Mouse (Mus musculus) cerebellum, adult 11 months (tissue): ENCODE results near the gene Dpy30.

Experiments used
- DNase-seq: peaks from one replicate; pipeline ENCODE4 v3.0.0; 2022

Gene Dpy30

GRCm38 (mm10) chr17:74294426-74295025, 29.2 kb downstream of the Dpy30 start:
- DNase-seq: peak; percentile 66

DNA sequence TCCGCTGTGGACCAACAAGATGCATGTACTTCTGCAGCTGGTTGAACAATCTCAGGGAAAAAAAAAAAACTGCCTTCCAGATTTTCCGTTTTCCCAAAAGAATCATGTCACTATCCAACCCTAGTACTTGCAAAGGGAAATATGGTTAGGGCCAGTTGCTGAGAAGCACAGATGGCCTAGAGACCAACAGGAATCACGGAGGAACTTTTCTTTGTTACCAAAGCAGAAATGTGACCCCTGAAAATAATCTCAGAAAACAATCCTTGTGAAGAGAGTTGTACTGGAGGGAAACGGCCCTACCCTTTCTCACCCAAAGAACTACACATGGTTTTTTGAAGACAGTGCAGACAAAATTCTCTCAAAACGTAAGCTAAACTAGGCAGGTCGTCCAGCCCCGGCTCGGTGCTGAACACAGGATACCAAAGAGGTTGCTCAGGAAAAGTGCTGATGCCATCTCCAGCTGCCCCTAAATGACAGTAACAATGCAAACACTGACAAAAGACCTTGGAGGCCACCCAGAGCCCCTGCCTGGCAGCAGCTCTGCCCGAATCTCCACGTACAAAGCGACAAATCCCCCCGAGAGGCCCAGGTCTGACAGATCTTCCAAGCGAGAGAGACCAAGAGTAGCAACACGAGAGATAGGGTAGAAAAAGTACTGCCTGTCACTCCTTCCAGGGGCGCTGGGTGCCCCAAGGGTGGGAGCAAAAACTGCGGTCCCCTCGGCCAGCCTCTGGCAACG, 29.9 kb downstream of the Dpy30 start:
- no peak for DNase-seq

GRCm38 (mm10) chr17:74291640-74292361, 31.9 kb downstream of the Dpy30 start:
- DNase-seq: no peak

DNA sequence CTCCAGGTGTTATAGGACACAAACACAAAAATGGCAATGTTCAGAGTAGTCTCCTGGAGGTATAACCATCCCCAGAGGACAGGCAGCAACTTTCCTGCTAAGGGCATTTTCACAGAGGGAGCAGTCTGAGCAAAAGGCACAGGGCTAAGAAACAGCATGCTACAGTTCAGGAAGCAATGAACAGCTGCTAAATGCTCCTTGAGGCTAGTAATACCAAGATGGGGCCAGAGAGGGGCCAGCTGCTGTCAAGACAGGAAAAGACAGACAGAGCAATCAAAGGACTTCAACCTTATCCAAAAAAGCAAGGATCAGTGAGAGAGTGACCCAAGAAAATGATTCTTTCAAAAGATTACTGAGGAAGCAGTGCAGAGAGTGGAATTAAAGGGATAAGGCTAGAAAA, 32.9 kb downstream of the Dpy30 start:
- DNase-seq: no peak

DNA sequence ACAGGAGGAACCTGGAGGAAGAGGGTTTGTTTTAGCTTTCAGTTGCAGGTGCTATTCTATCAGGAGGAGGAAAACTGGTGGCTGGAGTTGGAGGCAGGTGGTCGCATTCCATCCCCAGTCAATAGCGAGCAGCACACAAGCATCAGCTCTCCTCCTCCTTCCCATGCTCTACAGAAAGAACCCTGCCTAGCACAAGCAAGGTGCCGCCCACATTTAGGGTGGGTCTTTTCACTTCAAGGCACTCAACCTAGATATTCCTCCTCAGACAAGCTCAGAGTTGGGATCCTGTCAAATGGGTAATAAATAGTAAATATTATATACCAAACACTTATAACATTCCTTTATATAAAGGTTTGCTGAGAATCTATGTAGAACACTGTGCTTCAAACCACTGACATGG, 33.5 kb downstream of the Dpy30 start:
- no peak for DNase-seq

GRCm38 (mm10) chr17:74288626-74289025, 35.1 kb downstream of the Dpy30 start:
- no peak for DNase-seq

GRCm38 (mm10) chr17:74286140-74286730, 37.5 kb downstream of the Dpy30 start:
- no peak for DNase-seq

GRCm38 (mm10) chr17:74285730-74286129, 38.0 kb downstream of the Dpy30 start:
- no peak for DNase-seq

DNA sequence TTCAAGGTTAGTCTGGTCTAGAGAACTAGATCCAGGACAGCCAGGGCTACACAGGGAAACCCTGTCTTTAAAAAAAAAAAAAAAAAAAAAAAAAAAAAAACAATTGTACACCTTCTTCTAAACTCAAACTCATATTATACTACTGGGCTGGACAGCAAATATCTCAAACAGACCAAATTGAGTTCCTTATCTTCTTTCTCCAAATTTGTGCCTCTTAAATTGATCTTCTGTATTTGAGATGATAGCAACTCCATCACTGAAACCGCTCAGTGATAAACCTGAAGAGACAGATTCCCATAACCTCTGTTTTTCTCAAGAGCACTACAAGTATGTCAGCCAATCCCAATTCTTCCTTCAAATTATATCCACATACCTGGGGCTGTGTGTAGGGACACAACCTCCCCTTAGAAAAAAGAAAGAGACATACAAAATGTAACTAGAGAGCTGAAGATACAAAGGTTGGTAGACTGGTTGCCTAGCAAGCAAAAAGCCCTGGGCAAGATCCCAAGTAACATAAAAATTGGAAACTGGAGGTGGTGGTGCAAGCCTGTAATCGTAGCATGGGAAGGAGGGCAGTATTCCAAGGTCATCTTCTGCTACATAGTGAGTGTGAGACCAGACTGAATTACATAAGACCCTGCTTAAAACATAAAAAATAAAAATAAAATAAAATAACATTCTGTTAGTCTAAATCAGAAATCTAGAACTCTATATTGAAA, 39.2 kb downstream of the Dpy30 start:
- no peak for DNase-seq

DNA sequence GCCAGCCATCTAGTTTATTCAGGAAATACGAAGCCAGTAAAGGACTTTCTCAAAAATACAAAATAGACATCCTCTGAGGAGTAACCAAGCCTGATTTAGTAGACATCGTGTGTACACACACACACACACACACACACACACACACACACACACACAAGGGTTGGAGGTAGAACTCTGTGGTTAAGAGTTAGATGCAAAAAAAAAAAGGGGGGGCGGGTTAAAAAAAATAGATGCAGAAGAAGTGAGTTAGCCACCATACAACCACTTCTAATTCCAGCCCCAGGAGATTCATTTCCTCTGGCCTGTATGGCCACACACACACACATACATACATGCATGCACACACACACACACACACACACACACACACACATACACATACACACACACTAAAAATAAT, 41.7 kb downstream of the Dpy30 start:
- DNase-seq: no peak

GRCm38 (mm10) chr17:74278966-74279869, 44.5 kb downstream of the Dpy30 start:
- DNase-seq: no peak

DNA sequence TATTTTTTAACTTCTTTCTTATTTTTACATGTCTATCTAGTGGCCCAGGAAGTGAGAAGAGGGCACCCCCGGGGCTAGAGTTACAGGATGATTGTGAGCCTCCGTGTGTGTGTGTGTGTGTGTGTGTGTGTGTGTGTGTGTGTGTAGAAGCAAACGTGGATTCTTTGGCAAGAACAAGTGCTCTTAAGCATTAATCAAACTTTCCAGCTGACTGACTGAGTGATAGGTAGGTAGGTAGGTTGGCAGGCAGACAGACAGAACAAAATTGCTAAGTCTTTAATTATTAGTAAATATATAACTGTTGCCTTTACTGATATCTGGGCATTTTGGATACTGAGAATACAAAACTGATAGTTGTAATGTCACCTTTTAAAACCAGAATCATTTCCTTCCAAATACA, 49.3 kb downstream of the Dpy30 start:
- no peak for DNase-seq

- DNase-seq: no peak
These were observed 51.0 kb downstream of the Dpy30 start for GRCm38 (mm10) chr17:74272683-74273205.

GRCm38 (mm10) chr17:74271541-74272268, 52.0 kb downstream of the Dpy30 start:
- DNase-seq: no peak

GRCm38 (mm10) chr17:74270205-74270604, 53.5 kb downstream of the Dpy30 start:
- no peak for DNase-seq

DNA sequence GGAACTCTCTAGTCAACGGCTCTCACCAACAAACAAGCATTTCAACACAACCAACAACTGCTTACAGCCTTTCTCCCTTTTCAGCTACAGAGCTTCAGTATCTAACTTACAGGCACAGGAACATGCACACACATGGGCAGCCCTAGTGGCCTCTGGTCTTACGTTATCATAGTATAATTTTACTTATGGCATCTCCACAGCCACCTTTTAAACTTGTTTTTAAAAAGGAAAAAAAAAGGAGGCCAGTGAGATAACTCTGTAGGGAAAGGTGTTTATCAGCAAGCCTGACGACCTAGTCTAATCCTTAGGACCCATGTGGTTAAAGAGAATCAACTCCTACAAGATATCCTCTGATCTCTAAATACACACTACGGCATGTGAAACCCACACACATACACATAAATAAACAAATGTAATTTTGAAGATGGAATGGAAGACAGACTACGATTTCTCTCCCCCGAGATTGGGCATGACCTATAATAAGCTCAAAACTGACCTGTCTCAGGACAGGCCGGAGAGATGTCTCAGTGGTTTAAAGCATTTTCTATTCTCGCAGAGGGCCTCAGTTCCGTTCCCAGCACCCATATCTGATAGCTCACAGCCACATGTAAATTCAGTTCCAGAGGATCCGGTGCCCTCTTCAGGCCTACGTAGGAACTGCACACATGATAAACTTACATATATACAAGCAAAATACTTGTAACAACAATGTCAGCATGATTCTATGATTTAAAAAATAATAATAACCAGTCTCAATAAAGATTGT, 56.1 kb downstream of the Dpy30 start:
- no peak for DNase-seq

DNA sequence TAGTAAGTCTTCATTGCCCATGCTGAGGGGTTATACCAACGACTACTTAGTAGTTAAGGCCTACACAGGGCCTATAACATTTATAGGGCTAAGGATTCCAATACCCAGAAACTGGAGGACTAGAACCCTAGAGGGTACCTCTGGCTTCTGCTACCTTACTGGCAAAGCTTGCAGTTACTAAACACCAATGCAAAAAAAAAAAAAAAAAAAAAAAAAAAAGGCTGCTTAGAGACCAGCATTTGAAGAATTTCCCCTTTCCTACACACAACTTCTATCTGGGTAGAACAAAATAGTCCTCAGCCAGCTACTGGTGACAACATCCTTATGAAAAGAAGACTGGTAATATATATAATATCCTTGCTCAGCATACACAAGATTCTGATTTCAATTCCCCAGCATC, 58.1 kb downstream of the Dpy30 start:
- no peak for DNase-seq

GRCm38 (mm10) chr17:74265156-74265505, 58.6 kb downstream of the Dpy30 start:
- DNase-seq: no peak

GRCm38 (mm10) chr17:74264333-74265155, 59.2 kb downstream of the Dpy30 start:
- DNase-seq: no peak
